Mouse (Mus musculus) CD4-positive, CD25-positive, alpha-beta regulatory T cell, adult 9 weeks (primary cell): ENCODE measurements around the gene Arhgap35. TPM values are rescaled to one million over a fixed set of nuclear protein-coding genes. Genes with fewer than 3 reads are reported as not detected.

Experiments used
- polyA plus RNA-seq: library from polyadenylated mRNA; unstranded; fragments of 100-300 nt; shearing (Covaris generic); gene quantifications from one replicate; pipeline ENCODE4 v1.2.1, GENCODE M21; 2017

Gene Arhgap35
- 3.4 TPM for polyA plus RNA-seq

DNA sequence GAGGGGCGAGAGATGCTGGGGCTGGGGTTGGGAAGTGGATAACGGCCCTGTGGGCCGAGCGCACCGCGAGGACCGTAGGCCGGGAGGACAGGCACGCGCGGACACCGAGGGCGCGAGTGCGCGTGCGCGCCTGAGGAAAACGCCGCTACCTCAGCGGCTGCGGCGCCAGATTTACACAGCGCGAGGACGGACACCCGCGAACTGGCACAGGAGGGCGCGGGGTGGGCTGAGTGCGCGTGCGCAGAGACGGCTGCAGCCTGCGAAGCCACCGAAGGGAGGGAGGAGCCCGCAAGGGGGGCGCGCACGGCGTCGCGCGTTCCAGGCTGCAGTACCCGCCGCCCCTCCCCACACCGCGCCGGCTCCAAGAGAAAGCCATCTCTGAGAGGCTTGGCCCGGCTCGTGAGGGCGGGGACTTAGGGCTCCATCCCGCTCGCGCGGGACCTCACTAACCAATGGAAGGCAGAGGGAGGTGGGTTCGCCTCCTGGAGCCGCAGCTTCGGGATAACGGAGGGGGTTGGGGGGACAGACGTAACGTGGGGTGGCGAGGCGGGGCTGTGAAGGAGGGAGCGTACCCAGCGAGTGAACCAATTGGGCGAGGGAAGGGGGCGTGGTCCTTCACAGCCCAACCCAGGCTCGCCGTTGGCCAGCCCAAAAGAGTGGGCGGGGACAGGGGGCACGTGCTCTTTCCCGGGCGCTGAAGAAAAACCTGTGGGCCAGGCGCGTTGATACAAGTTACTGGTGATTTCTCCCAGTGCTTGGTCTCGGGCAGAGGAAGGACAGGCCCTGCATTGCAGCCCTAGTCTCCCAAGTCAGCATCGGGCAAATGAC, at the start of gene Arhgap35:
Gene Arhgap35, minus strand, starts transcription at position 106 of the 828 bp plus-strand sequence.

DNA sequence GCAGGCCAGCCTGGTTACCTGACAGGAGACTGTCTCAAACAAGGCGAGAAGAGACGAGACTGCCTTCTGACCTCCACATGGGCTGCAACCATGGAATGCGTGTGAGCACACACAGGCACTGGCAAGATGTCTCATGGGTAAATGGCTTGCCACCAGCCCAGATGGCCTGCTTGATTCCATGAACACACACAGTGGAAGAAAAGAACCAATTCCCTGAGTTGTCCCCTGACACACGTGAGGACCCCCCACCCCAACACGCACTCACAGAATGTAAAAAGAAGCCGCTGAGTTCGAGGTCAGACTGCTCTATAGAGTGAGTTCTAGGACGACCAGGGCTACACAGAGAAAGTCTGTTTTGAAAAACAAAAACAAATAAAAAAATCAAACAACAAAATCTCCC, 137.2 kb downstream of the Arhgap35 start, which contains the start of gene Npas1:
Gene Npas1, minus strand, starts transcription at position 101 of the 400 bp plus-strand sequence.

DNA sequence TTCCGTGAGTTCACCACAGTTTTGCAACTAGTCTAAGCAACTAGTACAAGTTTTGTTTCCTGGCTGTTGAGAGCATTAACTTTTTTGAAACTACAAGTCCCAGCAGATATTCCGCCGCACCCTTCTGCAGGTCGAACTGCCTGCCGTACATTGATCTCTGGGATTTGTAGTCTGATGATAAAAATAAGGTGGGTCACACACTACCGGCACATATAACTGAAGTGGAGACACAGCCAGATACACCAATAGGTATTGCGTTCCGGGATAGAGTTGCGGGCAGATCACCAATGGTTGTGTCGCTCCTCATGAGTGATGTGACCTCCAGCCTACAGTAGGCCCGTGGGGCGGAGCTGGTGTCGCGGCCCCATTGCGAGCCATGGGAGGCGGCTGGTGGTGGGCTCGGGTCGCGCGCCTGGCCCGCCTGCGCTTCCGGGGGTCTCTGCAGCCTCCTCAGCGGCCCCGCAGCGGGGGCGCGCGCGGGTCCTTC, 162.2 kb downstream of the Arhgap35 start, which contains the start of gene Tmem160:
Gene Tmem160, plus strand, starts transcription at position 193 of the 487 bp plus-strand sequence.

Other genes with a start within 250 kb of the Arhgap35 start
- gene Sae1, start 227.2 kb downstream of the Arhgap35 start, polyA plus RNA-seq: 148 TPM
- 19.5 TPM for gene Zc3h4, start 214.1 kb downstream of the Arhgap35 start, polyA plus RNA-seq
- 8.4 TPM for gene Tmem160, start 162.2 kb downstream of the Arhgap35 start, polyA plus RNA-seq
- not detected for gene Npas1, start 137.3 kb downstream of the Arhgap35 start, polyA plus RNA-seq
- gene Ceacam15, start 60.7 kb upstream of the Arhgap35 start, polyA plus RNA-seq: 1.4 TPM
- gene Ceacam9, start 106.9 kb upstream of the Arhgap35 start, polyA plus RNA-seq: not detected
- gene Ap2s1, start 123.4 kb upstream of the Arhgap35 start, polyA plus RNA-seq: 236 TPM
- gene Slc1a5, start 166.3 kb upstream of the Arhgap35 start, polyA plus RNA-seq: 56.6 TPM
- gene Strn4, start 200.9 kb upstream of the Arhgap35 start, polyA plus RNA-seq: 14.1 TPM
- 3.7 TPM for gene Fkrp, start 201.7 kb upstream of the Arhgap35 start, polyA plus RNA-seq
- 247 TPM for gene Prkd2, start 227.9 kb upstream of the Arhgap35 start, polyA plus RNA-seq